Mouse (Mus musculus) kidney, embryonic 16.5 days (tissue): ENCODE measurements around the gene Reep3. TPM values are rescaled to one million over a fixed set of nuclear protein-coding genes. Genes with fewer than 3 reads are reported as not detected.

ENCODE experiments used
- ATAC-seq: fragments of 200-750 bp; cut with Nextera tagmentation; 2 replicates; pipeline ENCODE4 v1.8.0; 2017; ENCODE audit warnings: moderate TSS enrichment; ENCODE audit not compliant: low FRiP score, low TSS enrichment
- H3K27ac ChIP-seq: fragments of 300-500 bp; sonication (generic); 2 replicates; pipeline ENCODE4 v1.5.1; 2014; ENCODE audit warnings: low read length
- H3K27me3 ChIP-seq: fragments of 300-500 bp; sonication (generic); 2 replicates; pipeline ENCODE4 v1.6.1; 2014; ENCODE audit warnings: low read length, control low read depth, mixed read lengths; ENCODE audit not compliant: insufficient read depth
- H3K36me3 ChIP-seq: fragments of 300-500 bp; sonication (generic); 2 replicates; pipeline ENCODE4 v1.6.1; 2014; ENCODE audit warnings: low read length, control low read depth, mixed read lengths; ENCODE audit not compliant: insufficient read depth
- H3K4me1 ChIP-seq: fragments of 300-500 bp; sonication (generic); 2 replicates; pipeline ENCODE4 v1.6.1; 2014; ENCODE audit warnings: low read length, control low read depth, mixed read lengths; ENCODE audit not compliant: insufficient read depth
- H3K4me2 ChIP-seq: fragments of 300-500 bp; sonication (generic); replicated peaks from 2 replicates; pipeline ENCODE4 v1.6.1; 2014; ENCODE audit warnings: low read depth, low read length
- H3K4me3 ChIP-seq: fragments of 300-500 bp; sonication (generic); 2 replicates; pipeline ENCODE4 v1.5.1; 2014; ENCODE audit warnings: mild to moderate bottlenecking, low read length
- H3K9ac ChIP-seq: fragments of 300-500 bp; sonication (generic); replicated peaks from 2 replicates; pipeline ENCODE4 v1.6.1; 2014; ENCODE audit warnings: low read length
- H3K9me3 ChIP-seq: fragments of 300-500 bp; sonication (generic); 2 replicates; pipeline ENCODE4 v1.6.1; 2016; ENCODE audit warnings: low read length, control low read depth
- WGBS: fragments of 180-500 bp; shearing (Covaris S2); extraction: QIAGEN DNeasy Blood & Tissue Kit; methylation state at CpG from one replicate; pipeline ENCODE4 v1.1.7; 2014; 5-methylcytosine and 5-hydroxymethylcytosine counted together
- polyA plus RNA-seq: library from polyadenylated mRNA; unstranded; fragments of >200 nt; fragmentation: Nextera tagmentation; extraction: Ambion mirVana; gene quantifications from 2 replicates; pipeline ENCODE4 v1.2.1, GENCODE M21; 2015

The Reep3 gene
- polyA plus RNA-seq, 1 experiment from 2014 or later: 41.6 TPM

- Histone ChIP-seq H3K4me1 (peaks cover 25% of the 10 kb centered on the region), H3K27me3 (no peaks in the 10 kb centered on the region), H3K36me3 (no peaks in the 10 kb centered on the region), H3K9me3 (no peaks in the 10 kb centered on the region), H3K27ac (no peak overlapping the region), H3K4me2 (no peak overlapping the region), H3K9ac (no peak overlapping the region), H3K4me3 (no peak overlapping the region)
- WGBS: 93% methylated on average over 5 of the region's 5 CpGs
- no peak for ATAC-seq
Measured at GRCm38 (mm10) chr10:67000136-67000535, 96.6 kb downstream of the Reep3 start.

- no peaks in the 10 kb centered on the region for H3K27me3 ChIP-seq
- no peak for ATAC-seq
- H3K4me2 ChIP-seq: no peak overlapping the region
- no peak overlapping the region for H3K9ac ChIP-seq
- WGBS: 92% methylated on average over 7 of the region's 7 CpGs
- H3K27ac ChIP-seq: no peak overlapping the region
- no peaks in the 10 kb centered on the region for H3K9me3 ChIP-seq
- no peaks in the 10 kb centered on the region for H3K36me3 ChIP-seq
- no peak overlapping the region for H3K4me3 ChIP-seq
- peaks cover 19% of the 10 kb centered on the region for H3K4me1 ChIP-seq
Measured at GRCm38 (mm10) chr10:66998770-66999169, 98.0 kb downstream of the Reep3 start.

GRCm38 (mm10) chr10:66995181-66995580, 101.6 kb downstream of the Reep3 start:
- Histone ChIP-seq H3K36me3 (no peaks in the 10 kb centered on the region), H3K4me1 (peaks cover 6% of the 10 kb centered on the region), H3K9ac (no peak overlapping the region), H3K27me3 (no peaks in the 10 kb centered on the region), H3K4me3 (no peak overlapping the region), H3K27ac (no peak overlapping the region), H3K4me2 (no peak overlapping the region), H3K9me3 (peaks cover under 1% of the 10 kb centered on the region)
- ATAC-seq: no peak
- 54% methylated on average over 6 of the region's 6 CpGs for WGBS

- H3K36me3 ChIP-seq: no peaks in the 10 kb centered on the region
- H3K4me2 ChIP-seq: no peak overlapping the region
- peaks cover 8% of the 10 kb centered on the region for H3K9me3 ChIP-seq
- H3K4me3 ChIP-seq: no peak overlapping the region
- no peak overlapping the region for H3K27ac ChIP-seq
- H3K27me3 ChIP-seq: no peaks in the 10 kb centered on the region
- H3K9ac ChIP-seq: no peak overlapping the region
- WGBS: 66% methylated on average over 5 of the region's 5 CpGs
- no peak for ATAC-seq
- peaks cover 6% of the 10 kb centered on the region for H3K4me1 ChIP-seq
Measured at GRCm38 (mm10) chr10:66994469-66994868, 102.3 kb downstream of the Reep3 start.

GRCm38 (mm10) chr10:66992591-66992990, 104.2 kb downstream of the Reep3 start:
- H3K9me3 ChIP-seq: peaks cover 10% of the 10 kb centered on the region
- WGBS: 58% methylated on average over 5 of the region's 5 CpGs
- no peak for ATAC-seq
- H3K9ac ChIP-seq: no peak overlapping the region
- H3K27ac ChIP-seq: no peak overlapping the region
- H3K4me2 ChIP-seq: no peak overlapping the region
- no peaks in the 10 kb centered on the region for H3K36me3 ChIP-seq
- H3K27me3 ChIP-seq: no peaks in the 10 kb centered on the region
- H3K4me1 ChIP-seq: peaks cover 6% of the 10 kb centered on the region
- H3K4me3 ChIP-seq: no peak overlapping the region

GRCm38 (mm10) chr10:66990506-66990905, 106.2 kb downstream of the Reep3 start:
- Histone ChIP-seq H3K9me3 (peaks cover 10% of the 10 kb centered on the region), H3K4me1 (peaks cover 6% of the 10 kb centered on the region), H3K4me2 (no peak overlapping the region), H3K36me3 (no peaks in the 10 kb centered on the region), H3K9ac (no peak overlapping the region), H3K4me3 (no peak overlapping the region), H3K27me3 (no peaks in the 10 kb centered on the region), H3K27ac (no peak overlapping the region)
- 88% methylated on average over 3 of the region's 3 CpGs for WGBS
- ATAC-seq: no peak

GRCm38 (mm10) chr10:66983043-66983442, 113.7 kb downstream of the Reep3 start:
- H3K4me2 ChIP-seq: no peak overlapping the region
- no peak overlapping the region for H3K9ac ChIP-seq
- H3K4me3 ChIP-seq: no peak overlapping the region
- H3K36me3 ChIP-seq: no peaks in the 10 kb centered on the region
- 0 out of 2 replicates have a peak, but pooled peaks cover under 1% of the 10 kb centered on the region for H3K4me1 ChIP-seq
- ATAC-seq: no peak
- H3K9me3 ChIP-seq: no peaks in the 10 kb centered on the region
- H3K27me3 ChIP-seq: no peaks in the 10 kb centered on the region
- 91% methylated on average over 5 of the region's 5 CpGs for WGBS
- H3K27ac ChIP-seq: no peak overlapping the region

- 41% methylated on average over 2 of the region's 2 CpGs for WGBS
- H3K27me3 ChIP-seq: no peaks in the 10 kb centered on the region
- no peak overlapping the region for H3K4me2 ChIP-seq
- no peak overlapping the region for H3K9ac ChIP-seq
- H3K4me1 ChIP-seq: 0 out of 2 replicates have a peak, but pooled peaks cover 6% of the 10 kb centered on the region
- no peak for ATAC-seq
- H3K4me3 ChIP-seq: no peak overlapping the region
- H3K36me3 ChIP-seq: no peaks in the 10 kb centered on the region
- H3K9me3 ChIP-seq: no peaks in the 10 kb centered on the region
- no peak overlapping the region for H3K27ac ChIP-seq
Measured at GRCm38 (mm10) chr10:66978215-66978614, 118.5 kb downstream of the Reep3 start.

- ATAC-seq: no peak
- H3K9me3 ChIP-seq: no peaks in the 10 kb centered on the region
- H3K36me3 ChIP-seq: no peaks in the 10 kb centered on the region
- H3K27ac ChIP-seq: no peak overlapping the region
- no peaks in the 10 kb centered on the region for H3K27me3 ChIP-seq
- 91% methylated on average over 3 of the region's 3 CpGs for WGBS
- H3K4me3 ChIP-seq: no peak overlapping the region
- H3K4me2 ChIP-seq: no peak overlapping the region
- 0 out of 2 replicates have a peak, but pooled peaks cover 9% of the 10 kb centered on the region for H3K4me1 ChIP-seq
- no peak overlapping the region for H3K9ac ChIP-seq
Measured at GRCm38 (mm10) chr10:66977093-66977492, 119.7 kb downstream of the Reep3 start.

GRCm38 (mm10) chr10:66975451-66975850, 121.3 kb downstream of the Reep3 start:
- Histone ChIP-seq H3K36me3 (no peaks in the 10 kb centered on the region), H3K27ac (no peak overlapping the region), H3K4me1 (0 out of 2 replicates have a peak, but pooled peaks cover 9% of the 10 kb centered on the region), H3K4me3 (no peak overlapping the region), H3K9ac (no peak overlapping the region), H3K4me2 (no peak overlapping the region), H3K27me3 (no peaks in the 10 kb centered on the region), H3K9me3 (no peaks in the 10 kb centered on the region)
- WGBS: 59% methylated on average over 1 of the region's 1 CpGs
- no peak for ATAC-seq
